10 mouse cellular contexts compared by ENCODE assay signal in the genomic region with DNA sequence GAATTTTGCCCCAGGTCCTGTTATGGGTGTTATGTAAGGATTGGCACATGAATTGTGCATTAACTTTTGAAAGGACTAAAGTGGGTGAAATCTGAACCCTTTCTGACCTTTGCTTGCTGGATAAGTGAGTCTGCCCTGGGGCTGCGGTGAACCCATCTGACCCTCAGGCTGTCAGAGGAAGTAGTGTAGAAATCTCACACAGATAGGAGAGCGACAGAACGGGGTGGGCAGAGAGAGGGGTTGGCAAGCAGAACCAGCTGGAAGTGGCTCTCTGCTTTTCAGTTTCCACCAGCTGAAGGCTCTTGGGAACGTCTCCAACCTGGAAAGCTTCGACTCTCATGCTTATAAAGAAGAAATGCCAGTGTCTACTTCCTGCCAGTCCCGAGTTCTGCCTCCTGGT. TPM values are rescaled to one million over a fixed set of nuclear protein-coding genes. Genes with fewer than 3 reads are reported as not detected.
DNase-seq lines count a peak whose midpoint lies in the region; ATAC-seq and TF ChIP-seq lines count a peak whose summit lies in the region.
"Had no signal": no experiment of that assay in that cellular context is flagged by ENCODE, and none has a peak within 500 bp of the region (broad histone marks: within the 10 kb centered on the region; RNA-seq: fewer than 3 reads in every experiment).

No protein-coding gene starts in this region.

- peak; percentile 65; the same call in 1 of the 2 replicates for ATAC-seq in frontal cortex, adult (ENCODE audit: low TSS enrichment)
- ATAC-seq in midbrain, postnatal 0 days (ENCODE audit: low FRiP score), result no peak
- no peak for ATAC-seq in midbrain, embryonic 16.5 days
- ATAC-seq: midbrain, embryonic 15.5 days had no signal

- H3K27me3 ChIP-seq in midbrain, postnatal 0 days (ENCODE audit: insufficient read depth, low read length), result no peaks in the 10 kb centered on the region
- H3K27me3 ChIP-seq in midbrain, embryonic 16.5 days (ENCODE audit: control insufficient read depth, insufficient read depth, low read depth, low read length), result no peaks in the 10 kb centered on the region
- no peaks in the 10 kb centered on the region for H3K27me3 ChIP-seq in cerebellum, adult 2 months (ENCODE audit: control insufficient read depth, insufficient read depth, low read length)
- H3K27me3 ChIP-seq: midbrain, embryonic 15.5 days had no signal

- DNase-seq in frontal cortex, postnatal 25 days (ENCODE audit: low spot score in 2 of 2), result no peak
- peak; percentile 54 for DNase-seq in midbrain, postnatal 0 days (ENCODE audit: low spot score)
- DNase-seq in layer of hippocampus, postnatal 14 days (ENCODE audit: low spot score in 2 of 2), result peak; percentile 42 to 84
- DNase-seq in telencephalon, adult 2 months (ENCODE audit: low read depth, low spot score), result peak; percentile 48
- DNase-seq in B cell, adult 2 months, result no peak
- DNase-seq in cerebellum, adult 2 months, result no peak

- no peaks in the 10 kb centered on the region for H3K36me3 ChIP-seq in midbrain, postnatal 0 days (ENCODE audit: insufficient read depth, low read length)
- H3K36me3 ChIP-seq in midbrain, embryonic 16.5 days (ENCODE audit: control insufficient read depth, insufficient read depth, low read length), result no peaks in the 10 kb centered on the region
- H3K36me3 ChIP-seq: midbrain, embryonic 15.5 days had no signal

- H3K4me2 ChIP-seq in midbrain, postnatal 0 days (ENCODE audit: low read depth, low read length, poor library complexity, severe bottlenecking), result no peak overlapping the region
- H3K4me2 ChIP-seq in midbrain, embryonic 16.5 days (ENCODE audit: low read length), result no peak overlapping the region
- H3K4me2 ChIP-seq: midbrain, embryonic 15.5 days had no signal

- no peak for TF ChIP-seq CTCF in midbrain, postnatal 0 days (IDR thresholded peaks at IDR 0.05)
- no peak for TF ChIP-seq CTCF in cerebellum, adult 2 months (IDR thresholded peaks at IDR 0.05; ENCODE audit: borderline replicate concordance, insufficient read depth, low read depth, low read length)

- no peak overlapping the region for H3K27ac ChIP-seq in midbrain, postnatal 0 days (ENCODE audit: low read depth, low read length)
- H3K27ac ChIP-seq in midbrain, embryonic 16.5 days (ENCODE audit: low read length), result no peak overlapping the region
- H3K27ac ChIP-seq in cerebellum, adult 2 months (ENCODE audit: insufficient read depth, low read length), result no peak overlapping the region
- H3K27ac ChIP-seq: midbrain, embryonic 15.5 days had no signal

- no peak overlapping the region for H3K9ac ChIP-seq in midbrain, postnatal 0 days (replicated peaks; ENCODE audit: low read length, poor library complexity, severe bottlenecking)
- H3K9ac ChIP-seq in midbrain, embryonic 16.5 days (ENCODE audit: low read depth, low read length), result no peak overlapping the region
- H3K9ac ChIP-seq: midbrain, embryonic 15.5 days had no signal

- no peak overlapping the region for H3K4me3 ChIP-seq in midbrain, postnatal 0 days (ENCODE audit: low read depth, low read length)
- H3K4me3 ChIP-seq in midbrain, embryonic 16.5 days (ENCODE audit: low read depth, low read length), result no peak overlapping the region
- no peak overlapping the region for H3K4me3 ChIP-seq in cerebellum, adult 2 months (replicated peaks; ENCODE audit: insufficient read depth, low read depth, low read length)
- H3K4me3 ChIP-seq: midbrain, embryonic 15.5 days had no signal

- 48% methylated on average over 6 of the region's 6 CpGs for WGBS in midbrain, postnatal 0 days
- WGBS in midbrain, embryonic 16.5 days, result 51% methylated on average over 6 of the region's 6 CpGs
- 29% methylated on average over 6 of the region's 6 CpGs for WGBS in cerebellum, adult 2 months

- no peaks in the 10 kb centered on the region for H3K9me3 ChIP-seq in midbrain, postnatal 0 days (ENCODE audit: low read length)
- H3K9me3 ChIP-seq in midbrain, embryonic 16.5 days (replicated peaks; ENCODE audit: control insufficient read depth, low read length, poor library complexity, severe bottlenecking), result no peaks in the 10 kb centered on the region
- H3K9me3 ChIP-seq: midbrain, embryonic 15.5 days had no signal

- no peaks in the 10 kb centered on the region for H3K4me1 ChIP-seq in midbrain, postnatal 0 days (ENCODE audit: insufficient read depth, low read length)
- H3K4me1 ChIP-seq in midbrain, embryonic 16.5 days (ENCODE audit: control insufficient read depth, insufficient read depth, low read length), result peaks cover 2% of the 10 kb centered on the region; the same call in 1 of the 2 replicates
- peaks cover 4% of the 10 kb centered on the region; the same call in 1 of the 2 replicates for H3K4me1 ChIP-seq in cerebellum, adult 2 months (ENCODE audit: control insufficient read depth, insufficient read depth, low read length)

- TF ChIP-seq POLR2A in cerebellum, adult 2 months (IDR thresholded peaks at IDR 0.05; ENCODE audit: borderline replicate concordance, insufficient read depth, low read length), result no peak

RNA-seq across cellular contexts. Expression of gene Il9, which starts 4.8 kb away (rescaled TPM):
- total RNA-seq in midbrain, postnatal 0 days (2014; rRNA removed), result not detected in 2 replicates
- not detected in 2 replicates for polyA plus RNA-seq in midbrain, postnatal 0 days (2015; fragmentation: Nextera tagmentation; extraction: Ambion mirVana)
- polyA plus RNA-seq in midbrain, embryonic 16.5 days (2015; fragmentation: Nextera tagmentation; extraction: Ambion mirVana), result not detected in 2 replicates
- total RNA-seq in layer of hippocampus, postnatal 14 days (2021), result not detected
- not detected in 2 replicates for polyA plus RNA-seq in cerebellum, adult 2 months (2012; rRNA removed)
- polyA plus RNA-seq: large intestine, adult 2 months; midbrain, embryonic 15.5 days had no signal

RNA-seq across cellular contexts. Expression of gene Slc25a48, which starts 39.1 kb away (rescaled TPM):
- total RNA-seq in midbrain, postnatal 0 days (2014; rRNA removed), result 0.05 and 0.28 TPM in 2 replicates
- polyA plus RNA-seq in midbrain, postnatal 0 days (2015; fragmentation: Nextera tagmentation; extraction: Ambion mirVana), result 0.04 TPM in 1 of 2 replicates, not detected in the other
- not detected in 2 replicates for polyA plus RNA-seq in midbrain, embryonic 16.5 days (2015; fragmentation: Nextera tagmentation; extraction: Ambion mirVana)
- total RNA-seq in layer of hippocampus, postnatal 14 days (2021), result under 1 TPM in 1 of 2 experiments, not detected in 1; 0.12 TPM
- 0.11 and 0.34 TPM in 2 replicates for polyA plus RNA-seq in cerebellum, adult 2 months (2012; rRNA removed)
- polyA plus RNA-seq: midbrain, embryonic 15.5 days had no signal

RNA-seq across cellular contexts. Expression of gene Fbxl21, which starts 45.0 kb away (rescaled TPM):
- total RNA-seq in midbrain, postnatal 0 days (2014; rRNA removed), result 5.5 and 7.2 TPM in 2 replicates
- 3.4 and 4.3 TPM in 2 replicates for polyA plus RNA-seq in midbrain, postnatal 0 days (2015; fragmentation: Nextera tagmentation; extraction: Ambion mirVana)
- 3.2 and 3.3 TPM in 2 replicates for polyA plus RNA-seq in midbrain, embryonic 16.5 days (2015; fragmentation: Nextera tagmentation; extraction: Ambion mirVana)
- total RNA-seq in layer of hippocampus, postnatal 14 days (2021), result 1 to 10 TPM; 4.3 to 5.7 TPM
- 9.5 and 11.3 TPM in 2 replicates for polyA plus RNA-seq in cerebellum, adult 2 months (2012; rRNA removed)

RNA-seq across cellular contexts. Expression of gene Gm3045, which starts 50.9 kb away (rescaled TPM):
- not detected in 2 replicates for total RNA-seq in midbrain, postnatal 0 days (2014; rRNA removed)
- not detected in 2 replicates for polyA plus RNA-seq in midbrain, postnatal 0 days (2015; fragmentation: Nextera tagmentation; extraction: Ambion mirVana)
- not detected in 2 replicates for polyA plus RNA-seq in midbrain, embryonic 16.5 days (2015; fragmentation: Nextera tagmentation; extraction: Ambion mirVana)
- not detected for total RNA-seq in layer of hippocampus, postnatal 14 days (2021)
- polyA plus RNA-seq in cerebellum, adult 2 months (2012; rRNA removed), result not detected in 2 replicates
- polyA plus RNA-seq: large intestine, adult 2 months; midbrain, embryonic 15.5 days had no signal

Comparison
In these comparisons a context has a peak if more than half of its experiments do, and no peak if none do; other contexts are left out.
1. DNase-seq: peak in midbrain, postnatal 0 days (single experiment), layer of hippocampus, postnatal 14 days (2 of 2) and telencephalon, adult 2 months (single experiment); none in frontal cortex, postnatal 25 days (0 of 2), B cell, adult 2 months (0 of 2) and cerebellum, adult 2 months (0 of 2).